Mouse (Mus musculus) embryonic facial prominence, embryonic 12.5 days (tissue): Measurements from ENCODE around the gene Slc6a18. TPM values are rescaled to one million over a fixed set of nuclear protein-coding genes. Genes with fewer than 3 reads are reported as not detected.

ENCODE experiments used
- ATAC-seq: fragments of 200-750 bp; cut with Nextera tagmentation; 2 replicates; pipeline ENCODE4 v1.8.0; 2017; ENCODE audit not compliant: insufficient number of reproducible peaks, insufficient read depth, low FRiP score, low TSS enrichment
- H3K27ac ChIP-seq: fragments of 300-500 bp; sonication (generic); 2 replicates; pipeline ENCODE4 v1.5.1; 2016; ENCODE audit warnings: mild to moderate bottlenecking
- H3K27me3 ChIP-seq: fragments of 300-500 bp; sonication (generic); 2 replicates; pipeline ENCODE4 v1.6.1; 2016; ENCODE audit warnings: mild to moderate bottlenecking, moderate library complexity
- H3K36me3 ChIP-seq: fragments of 300-500 bp; sonication (generic); 2 replicates; pipeline ENCODE4 v1.6.1; 2016; ENCODE audit warnings: mild to moderate bottlenecking
- H3K4me1 ChIP-seq: fragments of 300-500 bp; sonication (generic); 2 replicates; pipeline ENCODE4 v1.6.1; 2016
- H3K4me2 ChIP-seq: fragments of 300-500 bp; sonication (generic); replicated peaks from 2 replicates; pipeline ENCODE4 v1.6.1; 2016; ENCODE audit warnings: mild to moderate bottlenecking, moderate library complexity
- H3K4me3 ChIP-seq: fragments of 300-500 bp; sonication (generic); 2 replicates; pipeline ENCODE4 v1.5.1; 2016; ENCODE audit warnings: mild to moderate bottlenecking
- H3K9ac ChIP-seq: fragments of 300-500 bp; sonication (generic); 2 replicates; pipeline ENCODE4 v1.6.1; 2016; ENCODE audit warnings: mild to moderate bottlenecking, moderate library complexity
- H3K9me3 ChIP-seq: fragments of 300-500 bp; sonication (generic); 2 replicates; pipeline ENCODE4 v1.6.1; 2016; ENCODE audit warnings: mild to moderate bottlenecking, moderate library complexity
- WGBS: fragments of 180-500 bp; shearing (Covaris S2); methylation state at CpG from one replicate; pipeline ENCODE4 v1.1.7; 2016; 5-methylcytosine and 5-hydroxymethylcytosine counted together
- polyA plus RNA-seq: library from polyadenylated mRNA; unstranded; fragments of >200 nt; fragmentation: Nextera tagmentation; extraction: Ambion mirVana; gene quantifications from 2 replicates; pipeline ENCODE4 v1.2.1, GENCODE M21; 2016

Gene Slc6a18
- polyA plus RNA-seq, 1 experiment from 2014 or later, result not detected

- H3K27me3 ChIP-seq, result no peaks in the 10 kb centered on the region
- no peak for ATAC-seq
Measured at GRCm38 (mm10) chr13:73684412-73684811, 6.6 kb upstream of the Slc6a18 start.

GRCm38 (mm10) chr13:73683682-73684081 lies 5.9 kb upstream of the Slc6a18 start:
- H3K9me3 ChIP-seq, result no peaks in the 10 kb centered on the region
- WGBS, result 86% methylated on average over 11 of the region's 11 CpGs
- ATAC-seq, result no peak
- H3K27ac ChIP-seq, result no peak overlapping the region
- H3K4me2 ChIP-seq, result no peak overlapping the region
- no peaks in the 10 kb centered on the region for H3K27me3 ChIP-seq
- no peak overlapping the region for H3K4me3 ChIP-seq
- no peaks in the 10 kb centered on the region for H3K4me1 ChIP-seq
- H3K9ac ChIP-seq, result no peak overlapping the region
- no peaks in the 10 kb centered on the region for H3K36me3 ChIP-seq

More at GRCm38 (mm10) chr13:73684412-73684811, 6.6 kb upstream of the Slc6a18 start:
- Histone ChIP-seq H3K36me3 (no peaks in the 10 kb centered on the region), H3K4me1 (no peaks in the 10 kb centered on the region), H3K4me3 (no peak overlapping the region), H3K9me3 (no peaks in the 10 kb centered on the region), H3K9ac (no peak overlapping the region), H3K27ac (no peak overlapping the region), H3K4me2 (no peak overlapping the region)
- WGBS, result 80% methylated on average over 1 of the region's 1 CpGs

- Histone ChIP-seq H3K9me3 (no peaks in the 10 kb centered on the region), H3K4me2 (no peak overlapping the region), H3K4me3 (no peak overlapping the region), H3K36me3 (no peaks in the 10 kb centered on the region), H3K9ac (no peak overlapping the region), H3K4me1 (no peaks in the 10 kb centered on the region), H3K27me3 (no peaks in the 10 kb centered on the region), H3K27ac (no peak overlapping the region)
- WGBS, result 87% methylated on average over 2 of the region's 2 CpGs
- no peak for ATAC-seq
Measured at GRCm38 (mm10) chr13:73682226-73682625, 4.4 kb upstream of the Slc6a18 start.

GRCm38 (mm10) chr13:73680394-73680793 lies 2.6 kb upstream of the Slc6a18 start:
- no peaks in the 10 kb centered on the region for H3K27me3 ChIP-seq
- no peak overlapping the region for H3K4me2 ChIP-seq
- H3K4me3 ChIP-seq, result no peak overlapping the region
- no peak overlapping the region for H3K27ac ChIP-seq
- no peaks in the 10 kb centered on the region for H3K36me3 ChIP-seq
- H3K9me3 ChIP-seq, result no peaks in the 10 kb centered on the region
- no peaks in the 10 kb centered on the region for H3K4me1 ChIP-seq
- no peak overlapping the region for H3K9ac ChIP-seq
- ATAC-seq, result no peak
- WGBS, result 33% methylated on average over 1 of the region's 1 CpGs

GRCm38 (mm10) chr13:73679311-73679710 lies 1.5 kb upstream of the Slc6a18 start:
- Histone ChIP-seq H3K9me3 (no peaks in the 10 kb centered on the region), H3K9ac (no peak overlapping the region), H3K4me2 (no peak overlapping the region), H3K4me3 (no peak overlapping the region), H3K36me3 (no peaks in the 10 kb centered on the region), H3K27me3 (no peaks in the 10 kb centered on the region), H3K4me1 (no peaks in the 10 kb centered on the region), H3K27ac (no peak overlapping the region)
- WGBS, result 44% methylated on average over 2 of the region's 2 CpGs
- ATAC-seq, result no peak

- Histone ChIP-seq H3K4me2 (no peak overlapping the region), H3K9ac (no peak overlapping the region), H3K27ac (no peak overlapping the region), H3K36me3 (no peaks in the 10 kb centered on the region), H3K4me1 (no peaks in the 10 kb centered on the region), H3K27me3 (no peaks in the 10 kb centered on the region), H3K4me3 (no peak overlapping the region), H3K9me3 (no peaks in the 10 kb centered on the region)
- 93% methylated on average over 7 of the region's 7 CpGs for WGBS
- ATAC-seq, result no peak
Measured at GRCm38 (mm10) chr13:73675161-73675560, 2.7 kb downstream of the Slc6a18 start.

GRCm38 (mm10) chr13:73660163-73660695 lies 17.6 kb downstream of the Slc6a18 start:
- no peak for ATAC-seq
- Histone ChIP-seq H3K36me3 (no peaks in the 10 kb centered on the region), H3K4me1 (no peaks in the 10 kb centered on the region), H3K9me3 (no peaks in the 10 kb centered on the region), H3K4me3 (no peak overlapping the region), H3K9ac (no peak overlapping the region), H3K4me2 (no peak overlapping the region), H3K27me3 (no peaks in the 10 kb centered on the region), H3K27ac (no peak overlapping the region)
- WGBS, result 67% methylated on average over 2 of the region's 2 CpGs

- ATAC-seq, result no peak
- H3K4me2 ChIP-seq, result no peak overlapping the region
- H3K27ac ChIP-seq, result no peak overlapping the region
- H3K9ac ChIP-seq, result no peak overlapping the region
- no peaks in the 10 kb centered on the region for H3K9me3 ChIP-seq
- no peaks in the 10 kb centered on the region for H3K36me3 ChIP-seq
- no peaks in the 10 kb centered on the region for H3K4me1 ChIP-seq
- no peak overlapping the region for H3K4me3 ChIP-seq
- WGBS, result 35% methylated on average over 2 of the region's 2 CpGs
- no peaks in the 10 kb centered on the region for H3K27me3 ChIP-seq
Measured at GRCm38 (mm10) chr13:73658953-73659352, 18.9 kb downstream of the Slc6a18 start.

- no peak overlapping the region for H3K4me2 ChIP-seq
- H3K9ac ChIP-seq, result no peak overlapping the region
- H3K36me3 ChIP-seq, result peaks cover 4% of the 10 kb centered on the region; the same call in 1 of the 2 replicates
- no peaks in the 10 kb centered on the region for H3K27me3 ChIP-seq
- ATAC-seq, result no peak
- no peaks in the 10 kb centered on the region for H3K9me3 ChIP-seq
- H3K27ac ChIP-seq, result no peak overlapping the region
- H3K4me1 ChIP-seq, result no peaks in the 10 kb centered on the region
- no peak overlapping the region for H3K4me3 ChIP-seq
- 83% methylated on average over 3 of the region's 3 CpGs for WGBS
Measured at GRCm38 (mm10) chr13:73654976-73655375, 22.8 kb downstream of the Slc6a18 start.

GRCm38 (mm10) chr13:73653266-73653665 lies 24.6 kb downstream of the Slc6a18 start:
- Histone ChIP-seq H3K4me3 (no peak overlapping the region), H3K36me3 (peaks cover 15% of the 10 kb centered on the region), H3K9me3 (no peaks in the 10 kb centered on the region), H3K9ac (no peak overlapping the region), H3K4me2 (no peak overlapping the region), H3K27ac (no peak overlapping the region), H3K4me1 (no peaks in the 10 kb centered on the region), H3K27me3 (no peaks in the 10 kb centered on the region)
- ATAC-seq, result no peak
- WGBS, result 78% methylated on average over 3 of the region's 3 CpGs

- Histone ChIP-seq H3K27ac (no peak overlapping the region), H3K4me2 (no peak overlapping the region), H3K36me3 (peaks cover 33% of the 10 kb centered on the region), H3K4me3 (no peak overlapping the region), H3K27me3 (no peaks in the 10 kb centered on the region), H3K9ac (no peak overlapping the region), H3K4me1 (no peaks in the 10 kb centered on the region), H3K9me3 (no peaks in the 10 kb centered on the region)
- WGBS, result 38% methylated on average over 6 of the region's 6 CpGs
- no peak for ATAC-seq
Measured at GRCm38 (mm10) chr13:73646397-73647087, 31.3 kb downstream of the Slc6a18 start.

- ATAC-seq, result no peak
- no peak overlapping the region for H3K4me2 ChIP-seq
- H3K27ac ChIP-seq, result no peak overlapping the region
- peaks cover 24% of the 10 kb centered on the region for H3K36me3 ChIP-seq
- WGBS, result 82% methylated on average over 4 of the region's 4 CpGs
- H3K27me3 ChIP-seq, result no peaks in the 10 kb centered on the region
- no peak overlapping the region for H3K4me3 ChIP-seq
- no peaks in the 10 kb centered on the region for H3K9me3 ChIP-seq
- no peaks in the 10 kb centered on the region for H3K4me1 ChIP-seq
- no peak overlapping the region for H3K9ac ChIP-seq
Measured at GRCm38 (mm10) chr13:73641296-73641695, 36.5 kb downstream of the Slc6a18 start.
